Mouse (Mus musculus) G1E (cell line): Measurements from ENCODE around the gene Mrps27.

Experiments
- CTCF ChIP-seq: IDR thresholded peaks from 2 replicates; pipeline ENCODE4 v1.5.1; 2012; ENCODE audit warnings: low read depth, low read length, inconsistent platforms, mixed read lengths
- GATA1 ChIP-seq: IDR thresholded peaks from 2 replicates; pipeline ENCODE4 v1.6.1; 2012; ENCODE audit warnings: borderline replicate concordance, low read length, inconsistent platforms, mixed read lengths
- POLR2AphosphoS5 ChIP-seq: IDR thresholded peaks from 2 replicates; pipeline ENCODE4 v1.6.1; 2012; ENCODE audit warnings: low read depth, low read length, inconsistent platforms; ENCODE audit not compliant: insufficient replicate concordance

DNA sequence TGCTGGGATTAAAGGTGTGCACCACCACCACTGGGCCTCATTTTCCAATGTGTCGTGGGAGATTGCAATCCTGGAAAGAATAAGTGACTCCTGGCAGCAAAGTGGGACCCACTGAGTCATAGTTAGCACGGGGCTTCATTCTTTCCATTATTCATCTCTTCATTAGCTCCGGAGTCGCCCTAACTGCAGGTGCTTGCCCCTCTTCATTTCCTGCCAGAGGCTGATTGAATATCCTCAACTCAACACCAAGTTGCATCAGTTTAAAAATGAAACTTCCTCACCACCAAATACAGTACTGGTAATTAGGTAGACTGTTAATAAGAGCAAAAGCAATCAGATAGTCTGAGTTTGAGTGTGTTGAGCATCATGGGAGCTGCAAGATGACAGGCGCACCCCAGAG is 30.5 kb upstream of the Mrps27 start:
- no peak for TF ChIP-seq CTCF
- TF ChIP-seq POLR2AphosphoS5 = no peak
- TF ChIP-seq GATA1 = no peak
